Mouse (Mus musculus) forebrain, embryonic 16.5 days (tissue): ENCODE data around the gene Tmem170. TPM values are rescaled to one million over a fixed set of nuclear protein-coding genes. Genes with fewer than 3 reads are reported as not detected.
"Not testable (repeated sequence)": the region's sequence is repeated elsewhere in the genome, so short reads cannot be mapped to it uniquely, and the experiment has no call there.

ENCODE experiments used
- ATAC-seq: fragments of 200-750 bp; cut with Nextera tagmentation; 2 replicates; pipeline ENCODE4 v1.8.0; 2017; ENCODE audit warnings: mild to moderate bottlenecking, moderate library complexity
- H3K27ac ChIP-seq: fragments of 300-500 bp; sonication (generic); 2 replicates; pipeline ENCODE4 v1.5.1; 2014; ENCODE audit warnings: low read length, control low read depth
- H3K27me3 ChIP-seq: fragments of 300-500 bp; sonication (generic); replicated peaks from 2 replicates; pipeline ENCODE4 v1.6.1; 2014; ENCODE audit warnings: low read length; ENCODE audit not compliant: control insufficient read depth, insufficient read depth
- H3K36me3 ChIP-seq: fragments of 300-500 bp; sonication (generic); 2 replicates; pipeline ENCODE4 v1.6.1; 2014; ENCODE audit not compliant: control insufficient read depth, insufficient read depth
- H3K4me1 ChIP-seq: fragments of 300-500 bp; sonication (generic); replicated peaks from 2 replicates; pipeline ENCODE4 v1.6.1; 2014; ENCODE audit warnings: low read length; ENCODE audit not compliant: control insufficient read depth, insufficient read depth
- H3K4me2 ChIP-seq: fragments of 300-500 bp; sonication (generic); 2 replicates; pipeline ENCODE4 v1.6.1; 2014; ENCODE audit warnings: mild to moderate bottlenecking, low read length, control low read depth
- H3K4me3 ChIP-seq: fragments of 300-500 bp; sonication (generic); replicated peaks from 2 replicates; pipeline ENCODE4 v1.5.1; 2014; ENCODE audit warnings: mild to moderate bottlenecking, low read length, control low read depth
- H3K9ac ChIP-seq: fragments of 300-500 bp; sonication (generic); replicated peaks from 2 replicates; pipeline ENCODE4 v1.6.1; 2014; ENCODE audit warnings: low read depth, low read length, control low read depth
- H3K9me3 ChIP-seq: fragments of 300-500 bp; sonication (generic); 2 replicates; pipeline ENCODE4 v1.6.1; 2016; ENCODE audit warnings: low read length; ENCODE audit not compliant: control insufficient read depth
- WGBS: fragments of 180-500 bp; shearing (Covaris S2); extraction: QIAGEN DNeasy Blood & Tissue Kit; methylation state at CpG from one replicate; pipeline ENCODE4 v1.1.7; 2014; 5-methylcytosine and 5-hydroxymethylcytosine counted together
- polyA plus RNA-seq: library from polyadenylated mRNA; unstranded; fragments of >200 nt; fragmentation: Nextera tagmentation; extraction: Ambion mirVana; gene quantifications from 2 replicates; pipeline ENCODE4 v1.2.1, GENCODE M21; 2015

The Tmem170 gene
- polyA plus RNA-seq, 1 experiment from 2014 or later: 3.8 TPM

GRCm38 (mm10) chr8:111864648-111865047 is 11.9 kb downstream of the Tmem170 start:
- Histone ChIP-seq H3K4me3 (no peak overlapping the region), H3K9me3 (no peaks in the 10 kb centered on the region), H3K27me3 (no peaks in the 10 kb centered on the region), H3K27ac (no peak overlapping the region), H3K36me3 (no peaks in the 10 kb centered on the region), H3K4me2 (no peak overlapping the region), H3K9ac (no peak overlapping the region), H3K4me1 (no peaks in the 10 kb centered on the region)
- ATAC-seq: no peak
- WGBS: 96% methylated on average over 8 of the region's 8 CpGs

- Histone ChIP-seq H3K9me3 (no peaks in the 10 kb centered on the region), H3K4me2 (no peak overlapping the region), H3K4me3 (no peak overlapping the region), H3K9ac (no peak overlapping the region), H3K27ac (no peak overlapping the region), H3K4me1 (no peaks in the 10 kb centered on the region), H3K27me3 (no peaks in the 10 kb centered on the region), H3K36me3 (no peaks in the 10 kb centered on the region)
- 91% methylated on average over 4 of the region's 4 CpGs for WGBS
- no peak for ATAC-seq
Measured at GRCm38 (mm10) chr8:111863280-111863679, 13.3 kb downstream of the Tmem170 start.

GRCm38 (mm10) chr8:111855977-111856376 is 20.6 kb downstream of the Tmem170 start:
- H3K4me2 ChIP-seq: no peak overlapping the region
- H3K9me3 ChIP-seq: no peaks in the 10 kb centered on the region
- H3K27me3 ChIP-seq: no peaks in the 10 kb centered on the region
- WGBS: 91% methylated on average over 12 of the region's 12 CpGs
- no peaks in the 10 kb centered on the region for H3K36me3 ChIP-seq
- no peak overlapping the region for H3K4me3 ChIP-seq
- no peak overlapping the region for H3K27ac ChIP-seq
- peaks cover 8% of the 10 kb centered on the region for H3K4me1 ChIP-seq
- H3K9ac ChIP-seq: no peak overlapping the region
- no peak for ATAC-seq

- Histone ChIP-seq H3K4me1 (peaks cover 8% of the 10 kb centered on the region), H3K27ac (no peak within 1 kb of the TSS), H3K9me3 (no peaks in the 10 kb centered on the region), H3K9ac (peak within 1 kb of the TSS; percentile 79), H3K36me3 (no peaks in the 10 kb centered on the region), H3K4me2 (peak within 1 kb of the TSS; percentile 88), H3K27me3 (no peaks in the 10 kb centered on the region), H3K4me3 (peak within 1 kb of the TSS; percentile 98)
- under 1% methylated on average over 53 of the region's 53 CpGs for WGBS
- ATAC-seq: peak; percentile 100
Measured at GRCm38 (mm10) chr8:111853861-111854501, 22.6 kb downstream of the Tmem170 start, which contains the start of gene Cfdp1. TSS of gene Cfdp1 (minus strand) at chr8:111854291.

GRCm38 (mm10) chr8:111853219-111853618 is 23.3 kb downstream of the Tmem170 start:
- not testable (repeated sequence) for ATAC-seq
- 66% methylated on average over 12 of the region's 12 CpGs for WGBS

GRCm38 (mm10) chr8:111846746-111847145 is 29.8 kb downstream of the Tmem170 start:
- no peak for ATAC-seq

More at GRCm38 (mm10) chr8:111853219-111853618, 23.3 kb downstream of the Tmem170 start:
- not testable (repeated sequence) for H3K9me3 ChIP-seq, H3K27ac ChIP-seq, H3K27me3 ChIP-seq, H3K36me3 ChIP-seq, H3K4me1 ChIP-seq
- Histone ChIP-seq H3K4me3 (peak overlapping the region; percentile 98), H3K4me2 (peak overlapping the region; percentile 88), H3K9ac (peak overlapping the region; percentile 79)

GRCm38 (mm10) chr8:111835540-111835939 is 41.0 kb downstream of the Tmem170 start:
- 52% methylated on average over 1 of the region's 1 CpGs for WGBS
- ATAC-seq: no peak
- peaks cover 4% of the 10 kb centered on the region for H3K36me3 ChIP-seq

More at GRCm38 (mm10) chr8:111846746-111847145, 29.8 kb downstream of the Tmem170 start:
- Histone ChIP-seq H3K36me3 (peaks cover 8% of the 10 kb centered on the region; the same call in 1 of the 2 replicates), H3K9ac (no peak overlapping the region), H3K4me3 (no peak overlapping the region), H3K27ac (no peak overlapping the region), H3K4me2 (no peak overlapping the region), H3K9me3 (no peaks in the 10 kb centered on the region), H3K4me1 (no peaks in the 10 kb centered on the region; the same call in 1 of the 2 replicates), H3K27me3 (no peaks in the 10 kb centered on the region)
- WGBS: 96% methylated on average over 6 of the region's 6 CpGs

GRCm38 (mm10) chr8:111834011-111834410 is 42.5 kb downstream of the Tmem170 start:
- H3K9ac ChIP-seq: no peak overlapping the region
- H3K36me3 ChIP-seq: peaks cover 12% of the 10 kb centered on the region
- no peak for ATAC-seq
- H3K4me3 ChIP-seq: no peak overlapping the region
- H3K27me3 ChIP-seq: no peaks in the 10 kb centered on the region
- H3K27ac ChIP-seq: no peak overlapping the region
- H3K4me2 ChIP-seq: no peak overlapping the region
- H3K9me3 ChIP-seq: no peaks in the 10 kb centered on the region
- H3K4me1 ChIP-seq: no peaks in the 10 kb centered on the region
- WGBS: 78% methylated on average over 6 of the region's 6 CpGs

More at GRCm38 (mm10) chr8:111835540-111835939, 41.0 kb downstream of the Tmem170 start:
- H3K4me1 ChIP-seq: no peaks in the 10 kb centered on the region
- H3K9ac ChIP-seq: no peak overlapping the region
- no peaks in the 10 kb centered on the region for H3K9me3 ChIP-seq
- no peak overlapping the region for H3K4me2 ChIP-seq
- no peaks in the 10 kb centered on the region for H3K27me3 ChIP-seq
- H3K27ac ChIP-seq: no peak overlapping the region
- H3K4me3 ChIP-seq: no peak overlapping the region

GRCm38 (mm10) chr8:111832983-111833382 is 43.6 kb downstream of the Tmem170 start:
- Histone ChIP-seq H3K36me3 (peaks cover 14% of the 10 kb centered on the region), H3K4me3 (no peak overlapping the region)
- 79% methylated on average over 5 of the region's 5 CpGs for WGBS

More at GRCm38 (mm10) chr8:111832983-111833382, 43.6 kb downstream of the Tmem170 start:
- no peak overlapping the region for H3K27ac ChIP-seq
- H3K9ac ChIP-seq: no peak overlapping the region
- H3K27me3 ChIP-seq: no peaks in the 10 kb centered on the region
- H3K4me1 ChIP-seq: no peaks in the 10 kb centered on the region
- no peak for ATAC-seq
- H3K9me3 ChIP-seq: no peaks in the 10 kb centered on the region
- no peak overlapping the region for H3K4me2 ChIP-seq
